Mouse (Mus musculus): Measurements from ENCODE around the gene 4931422A03Rik. TPM values are rescaled to one million over a fixed set of nuclear protein-coding genes. Genes with fewer than 3 reads are reported as not detected.
"Not testable (repeated sequence)": the region's sequence is repeated elsewhere in the genome, so short reads cannot be mapped to it uniquely, and the experiment has no call there.

The 4931422A03Rik gene
- total RNA-seq, 4 experiments from 2014 or later, result not detected

DNA sequence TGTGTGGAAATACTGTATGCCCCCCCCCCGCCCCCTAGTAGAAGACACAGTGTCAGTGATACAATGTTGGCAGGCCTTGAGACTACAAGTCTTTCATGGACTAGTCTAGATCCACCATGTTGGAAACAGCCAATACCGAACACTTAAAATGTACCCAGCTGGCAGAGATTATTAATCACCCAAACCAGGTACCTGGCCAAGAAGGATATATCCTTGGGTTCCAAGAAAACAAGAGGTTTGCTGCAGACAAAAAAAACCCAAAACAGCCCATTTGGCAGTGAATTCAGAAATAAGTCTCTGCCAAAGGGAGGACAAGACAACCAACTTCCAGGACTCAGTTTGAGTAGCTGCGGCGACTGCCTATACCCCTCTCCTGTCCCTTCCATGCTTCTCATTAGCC, 3.5 kb downstream of the 4931422A03Rik start:
- DNase-seq, result no peak

DNA sequence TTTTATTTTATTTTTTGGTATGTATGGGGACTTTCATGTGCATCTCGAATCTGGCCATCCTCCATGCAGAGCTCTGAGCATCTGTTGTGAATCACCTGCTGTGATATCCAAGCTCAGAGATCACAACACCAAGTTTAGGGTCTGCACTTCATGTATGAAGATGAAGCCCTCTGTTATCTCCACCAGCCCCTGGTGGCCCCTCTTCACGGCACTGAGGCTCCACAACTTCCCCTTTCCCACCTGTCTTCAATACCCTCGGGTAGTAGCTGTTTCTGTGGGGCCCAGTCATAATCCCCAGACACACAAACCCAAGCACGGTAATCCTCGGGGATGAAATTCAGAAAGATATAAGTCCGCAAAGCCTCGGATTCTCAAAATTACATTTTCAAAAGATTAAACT, 5.1 kb downstream of the 4931422A03Rik start:
- no peak for DNase-seq

DNA sequence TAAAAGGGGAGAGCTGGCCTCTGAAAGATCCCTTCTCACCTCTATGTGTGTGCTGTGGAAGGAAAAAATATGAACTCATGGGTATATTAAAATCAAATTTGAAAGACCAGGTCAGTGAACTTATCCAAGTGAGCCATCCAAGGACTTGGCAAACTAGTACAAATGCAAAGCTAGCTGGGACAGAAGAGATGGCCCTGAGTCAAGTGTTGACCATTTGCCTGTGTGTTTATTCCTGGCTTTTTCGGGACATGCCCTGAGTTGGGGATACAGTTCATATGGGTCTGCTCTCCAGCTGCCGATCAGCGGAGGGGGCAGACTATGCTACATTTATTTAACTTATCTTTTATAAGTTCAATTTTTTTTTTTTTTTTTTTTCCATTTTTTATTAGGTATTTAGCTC, 19.3 kb downstream of the 4931422A03Rik start:
- not testable (repeated sequence) for DNase-seq

DNA sequence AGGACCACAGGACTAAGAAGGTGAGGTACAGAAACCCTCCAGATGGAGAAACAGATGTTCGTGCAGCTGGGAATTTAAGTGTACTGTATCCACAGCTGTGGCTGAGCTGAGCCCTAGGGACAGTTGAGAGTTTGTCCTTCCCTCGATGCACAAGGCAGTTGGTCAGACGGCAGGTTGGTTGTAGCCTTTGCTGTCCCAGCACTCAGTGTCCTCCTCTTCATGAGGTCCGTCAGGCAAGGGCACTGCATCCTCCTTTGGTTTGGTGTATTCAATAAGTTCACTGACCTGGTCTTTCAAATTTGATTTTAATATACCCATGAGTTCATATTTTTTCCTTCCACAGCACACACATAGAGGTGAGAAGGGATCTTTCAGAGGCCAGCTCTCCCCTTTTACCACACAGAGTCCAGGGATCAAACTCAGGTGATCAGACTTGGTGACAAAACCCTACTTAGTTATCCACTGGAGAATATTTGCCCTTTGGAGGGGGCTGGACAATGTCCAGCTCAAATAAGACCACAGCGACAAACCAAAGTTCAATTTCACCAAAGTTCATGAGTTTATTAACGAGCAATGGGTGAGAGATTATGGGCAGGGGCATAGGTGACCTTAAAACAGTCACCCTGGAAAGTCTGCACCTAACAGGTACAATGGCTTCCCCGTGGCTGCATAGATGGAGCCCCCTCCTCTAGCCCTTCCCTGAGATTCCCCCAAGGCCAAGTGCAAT, 20.2 kb downstream of the 4931422A03Rik start:
- no peak for DNase-seq

DNA sequence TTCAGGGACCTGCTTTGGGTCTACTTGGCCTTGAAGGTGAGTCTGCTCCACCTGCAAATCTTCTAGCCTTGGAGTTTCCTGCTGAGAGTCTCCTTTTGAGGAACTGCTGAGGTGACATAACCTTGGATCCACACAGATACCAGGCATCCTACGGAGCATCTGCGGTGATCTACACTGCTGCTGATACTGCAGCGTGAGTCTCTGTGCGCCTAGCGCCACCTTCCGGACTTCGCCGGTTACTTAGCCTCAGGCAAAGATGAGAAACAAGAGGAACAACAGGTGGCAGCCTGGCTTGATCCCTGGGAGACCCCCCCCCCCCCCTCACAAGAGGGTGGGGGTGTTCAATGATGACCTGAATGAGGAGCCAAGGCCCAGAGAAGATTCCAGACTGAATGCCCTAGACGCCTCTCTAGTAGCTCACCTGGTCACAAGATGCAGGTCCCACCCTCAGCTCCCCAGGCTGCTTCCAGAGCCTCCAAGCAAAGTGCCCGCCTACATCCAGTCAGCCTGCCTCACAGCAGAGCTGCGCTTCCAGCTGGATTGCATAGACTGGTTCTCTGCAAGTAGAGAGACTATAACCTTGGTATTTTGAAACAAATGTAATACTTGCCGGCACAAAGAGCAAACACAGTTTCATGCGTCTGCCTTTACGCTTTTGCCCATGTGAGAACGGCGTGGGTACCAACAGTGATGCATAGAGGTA, 25.3 kb downstream of the 4931422A03Rik start:
- DNase-seq, result no peak

DNA sequence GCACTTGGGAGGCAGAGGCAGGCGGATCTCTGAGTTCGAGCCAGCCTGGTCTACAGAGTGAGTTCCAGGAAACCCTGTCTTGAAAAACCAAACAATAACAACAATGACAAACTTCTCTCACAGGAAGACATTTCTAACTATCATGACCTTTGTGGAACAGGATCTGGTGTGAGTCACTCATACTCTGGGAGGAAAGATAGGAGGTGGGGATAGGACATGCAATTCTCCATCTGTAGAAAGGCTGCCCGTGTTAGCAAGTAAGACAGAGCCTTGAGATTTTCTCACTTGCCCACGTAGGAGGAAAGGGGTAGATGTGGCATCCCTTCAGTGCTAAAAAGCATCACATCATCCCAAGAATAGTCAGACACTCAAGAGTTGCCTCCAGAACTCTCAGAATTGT, 26.3 kb downstream of the 4931422A03Rik start:
- DNase-seq, result no peak

DNA sequence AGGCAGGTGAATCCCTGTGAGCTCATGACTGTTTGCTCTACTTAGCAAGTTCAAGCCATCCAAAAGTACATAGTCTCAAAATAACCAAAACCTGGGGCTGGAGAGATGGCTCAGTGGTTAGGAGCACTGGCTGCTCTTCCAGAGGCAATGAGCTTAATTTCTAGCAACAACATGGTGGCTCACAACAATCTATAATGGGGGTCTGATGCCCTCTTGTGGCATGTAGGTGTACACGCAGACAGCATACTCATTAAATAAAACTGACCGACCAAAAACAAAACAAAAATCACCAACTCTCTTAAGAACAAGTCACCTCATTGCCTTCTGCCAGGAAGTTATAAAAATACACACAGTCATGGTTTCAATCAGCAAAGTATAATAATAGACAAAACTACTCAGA, 27.1 kb downstream of the 4931422A03Rik start:
- no peak for DNase-seq

DNA sequence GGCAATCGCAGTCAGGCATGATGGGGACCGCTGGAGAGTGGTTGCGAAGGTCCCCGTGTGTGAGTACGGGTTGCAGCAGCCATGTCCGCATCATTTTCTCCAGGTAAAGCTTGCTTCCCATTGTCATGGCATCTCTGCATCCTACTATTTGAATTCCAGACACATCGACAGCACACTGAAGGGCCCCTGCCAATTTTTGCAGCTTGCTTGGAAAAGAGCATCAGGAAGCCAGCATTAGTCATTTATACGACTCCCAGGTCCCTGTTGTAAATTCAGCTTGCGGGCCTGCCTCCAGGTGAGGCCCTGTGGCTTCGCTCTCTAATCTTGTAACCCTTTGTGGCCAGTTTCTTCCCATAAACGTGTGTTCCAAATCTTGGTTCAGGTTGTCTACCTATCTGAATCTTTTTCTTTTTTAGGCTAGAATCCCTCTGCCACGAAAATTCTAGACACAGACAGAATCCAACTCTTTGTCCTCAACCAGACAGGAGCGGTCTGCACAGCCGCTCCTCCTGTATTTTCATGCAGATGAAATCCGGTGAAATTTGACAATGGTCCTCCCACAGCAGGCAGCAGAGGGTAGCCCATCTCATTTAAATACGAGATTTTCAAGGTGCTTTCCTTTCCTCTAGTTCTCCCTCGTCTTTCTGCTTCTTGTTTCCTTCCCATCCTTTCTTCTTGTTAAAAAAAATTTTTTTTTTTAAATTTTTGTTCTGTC, 35.4 kb downstream of the 4931422A03Rik start:
- no peak for DNase-seq

DNA sequence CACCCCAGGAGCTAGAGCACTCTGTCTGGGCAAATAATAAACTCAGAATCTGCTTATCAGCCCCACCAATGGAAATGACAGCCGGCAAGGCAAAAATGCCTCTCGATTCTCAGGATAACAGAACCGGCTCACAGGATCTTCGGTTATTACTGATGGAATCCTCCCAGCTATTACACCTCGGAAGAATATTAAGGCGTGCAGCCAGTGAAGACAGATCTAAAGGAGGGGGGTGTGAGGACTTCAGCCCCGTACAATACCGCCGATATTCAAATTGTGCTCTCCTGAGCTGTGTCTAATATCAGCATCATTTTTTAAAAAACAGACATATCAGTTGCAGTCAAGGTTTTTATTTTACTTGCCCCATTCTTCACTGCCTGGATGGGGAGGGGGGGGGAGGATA, 36.0 kb downstream of the 4931422A03Rik start:
- DNase-seq, result no peak

DNA sequence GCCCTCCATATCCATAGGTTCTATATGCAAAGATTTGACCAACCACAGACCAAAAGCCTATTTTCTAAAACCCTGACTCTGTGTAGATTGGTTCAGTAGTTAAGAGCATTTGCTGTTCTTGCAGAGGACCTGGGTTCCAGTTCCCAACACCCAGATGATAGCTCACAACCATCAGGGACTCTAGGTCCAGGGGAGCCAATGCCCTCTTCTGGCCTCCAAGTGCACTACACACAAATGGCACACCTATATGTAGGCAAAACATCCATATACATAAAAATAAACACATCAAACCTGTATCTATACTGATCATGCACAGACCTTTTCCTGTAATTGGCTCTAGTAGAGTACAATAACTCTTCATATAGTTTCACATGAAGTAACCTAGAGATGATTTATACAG, 36.9 kb downstream of the 4931422A03Rik start:
- no peak for DNase-seq

DNA sequence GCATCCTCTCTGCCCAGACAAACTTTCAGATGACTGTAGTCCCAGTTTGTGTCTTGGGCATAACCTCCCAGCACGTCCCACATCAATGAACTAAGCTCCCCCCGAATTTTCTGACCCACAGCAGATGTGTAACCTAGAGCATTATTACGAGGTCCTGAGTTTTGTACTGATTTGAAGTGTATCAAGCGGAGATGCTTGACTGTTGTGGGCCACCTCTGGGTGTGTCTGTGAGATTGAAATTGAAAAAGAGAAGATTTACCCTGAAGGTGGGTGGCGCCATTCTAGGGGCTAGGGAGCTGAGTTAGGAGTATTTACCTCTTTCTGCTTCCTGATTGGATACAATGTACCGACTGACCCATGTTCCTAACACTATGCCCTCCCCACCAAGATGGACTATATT, 38.4 kb downstream of the 4931422A03Rik start:
- DNase-seq, result no peak

DNA sequence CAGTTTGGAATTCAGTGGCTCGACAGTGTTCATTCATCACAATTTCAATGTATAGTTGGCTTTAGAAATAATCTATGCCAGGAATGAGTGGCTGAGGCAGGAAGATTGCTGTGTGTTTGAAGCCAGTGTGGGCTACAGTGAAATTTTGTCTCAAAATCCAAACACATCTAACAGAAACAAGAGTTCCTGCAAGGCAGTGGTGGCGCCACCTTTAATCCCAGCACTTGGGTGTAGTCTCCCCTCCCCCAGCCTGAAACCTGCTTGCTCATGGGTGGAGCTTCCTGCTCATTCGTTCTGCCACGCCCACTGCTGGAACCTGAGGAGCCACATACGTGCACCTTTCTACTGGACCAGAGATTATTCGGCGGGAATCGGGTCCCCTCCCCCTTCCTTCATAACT, 40.6 kb downstream of the 4931422A03Rik start:
- DNase-seq, result not testable (repeated sequence)

DNA sequence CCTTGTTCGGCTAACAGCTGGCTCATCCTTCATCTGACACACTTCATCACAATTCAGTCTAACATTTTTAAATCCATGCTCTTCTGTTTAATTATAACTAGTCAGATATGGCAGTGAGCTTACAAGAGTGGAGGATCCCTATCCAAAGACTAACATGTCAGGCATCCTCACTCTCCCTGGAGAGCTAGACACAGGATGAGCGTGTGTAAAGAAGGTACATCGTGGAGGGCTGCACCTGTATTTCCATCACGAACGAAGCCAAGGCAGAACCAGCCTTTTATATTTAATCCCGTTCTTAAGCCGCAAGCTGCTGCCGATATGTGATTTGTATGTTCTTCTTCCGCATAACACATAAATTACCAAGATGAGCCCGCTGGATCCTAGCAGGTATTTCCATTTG, 45.0 kb downstream of the 4931422A03Rik start:
- DNase-seq, result no peak

DNA sequence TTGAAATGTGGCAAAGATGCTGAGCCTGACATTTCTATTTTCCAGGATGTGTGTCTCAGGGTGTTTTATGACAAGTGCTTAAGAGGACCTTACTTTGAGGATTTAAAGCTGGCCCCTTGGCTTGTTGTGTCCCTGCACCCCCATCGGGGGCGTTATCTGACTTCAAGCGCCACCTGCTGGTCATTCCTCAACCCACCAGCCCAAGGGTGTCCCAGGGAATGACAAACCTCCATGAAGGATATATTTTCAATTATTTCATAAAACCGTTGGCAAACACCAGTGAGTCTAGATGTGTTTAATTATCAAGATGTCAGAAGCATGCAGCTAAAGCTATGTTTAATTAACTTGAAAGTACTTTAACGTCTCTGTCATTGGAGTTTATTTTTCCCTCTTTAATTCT, 45.9 kb downstream of the 4931422A03Rik start:
- peak; percentile 43 for DNase-seq

DNA sequence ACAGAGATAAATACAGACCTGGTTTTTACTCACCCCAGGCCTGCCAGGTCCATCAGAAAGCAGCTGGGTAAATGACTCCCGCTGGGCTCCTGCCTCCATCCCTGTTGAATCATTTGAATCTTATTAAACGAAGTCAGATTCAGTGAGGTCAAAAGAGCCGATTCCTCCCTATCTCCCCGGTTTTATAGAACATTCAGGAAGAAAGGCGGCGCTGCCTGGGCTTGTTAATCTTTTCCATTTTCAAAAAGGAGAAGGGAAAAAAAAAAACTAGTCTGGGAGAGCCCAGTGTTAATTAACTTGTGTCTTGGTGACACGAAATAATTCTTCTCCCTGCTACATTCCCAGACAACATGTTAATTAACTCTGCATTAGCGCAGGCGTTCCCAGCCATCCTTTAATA, 50.4 kb downstream of the 4931422A03Rik start:
- DNase-seq, result no peak

DNA sequence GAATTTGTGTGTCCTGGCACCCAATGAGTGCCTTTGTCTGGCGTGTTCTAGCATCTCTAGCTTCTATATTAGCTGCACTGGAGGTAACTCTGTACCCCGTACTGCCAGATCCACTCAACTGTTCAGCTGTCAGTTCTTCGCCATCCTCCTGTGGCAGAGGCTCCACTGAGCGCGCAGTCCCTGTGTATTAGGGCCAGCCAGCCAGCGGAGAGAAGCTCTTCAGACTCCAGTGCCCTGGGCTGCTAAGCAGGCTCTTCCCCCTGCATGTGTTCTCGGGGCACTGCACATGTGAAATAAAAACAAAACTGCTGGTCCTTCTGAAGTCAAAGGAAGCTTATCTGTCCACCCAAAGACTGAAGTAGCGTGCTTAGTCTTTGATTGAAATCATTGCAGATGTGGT, 50.9 kb downstream of the 4931422A03Rik start:
- no peak for DNase-seq

DNA sequence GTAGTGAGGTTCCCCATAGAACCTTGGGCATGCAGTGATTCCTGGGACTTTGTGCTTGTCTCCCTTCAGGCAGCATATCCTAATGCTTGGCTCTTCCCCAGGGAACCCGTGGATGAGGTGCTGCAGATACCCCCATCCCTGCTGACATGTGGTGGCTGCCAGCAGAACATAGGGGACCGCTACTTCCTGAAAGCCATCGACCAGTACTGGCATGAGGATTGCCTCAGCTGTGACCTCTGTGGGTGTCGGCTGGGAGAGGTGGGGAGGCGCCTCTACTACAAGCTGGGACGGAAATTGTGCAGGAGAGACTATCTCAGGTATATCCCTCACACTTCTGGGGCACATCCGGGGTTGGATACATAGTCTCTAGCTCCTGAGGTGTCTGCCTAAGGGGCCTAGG, 52.3 kb downstream of the 4931422A03Rik start:
- DNase-seq, result no peak

DNA sequence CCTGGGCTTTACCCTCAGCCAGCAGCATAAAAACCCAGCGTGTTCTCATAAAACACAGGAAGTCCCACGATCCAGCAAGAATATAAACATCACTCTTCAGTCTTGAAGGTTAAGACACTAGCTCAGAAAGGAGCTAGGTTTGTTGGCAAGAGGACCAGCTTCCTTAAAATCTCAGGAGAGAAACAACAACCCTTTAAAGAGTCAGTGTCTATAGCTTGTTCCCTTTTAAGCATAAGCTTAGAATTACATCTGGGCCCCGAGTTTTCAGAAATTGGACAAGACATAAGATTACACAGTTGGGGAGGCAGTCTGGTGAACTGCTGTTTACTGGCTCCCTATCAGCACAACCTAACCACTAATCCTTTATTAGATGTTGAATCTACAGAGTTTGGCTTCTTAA, 56.3 kb downstream of the 4931422A03Rik start:
- DNase-seq, result no peak

DNA sequence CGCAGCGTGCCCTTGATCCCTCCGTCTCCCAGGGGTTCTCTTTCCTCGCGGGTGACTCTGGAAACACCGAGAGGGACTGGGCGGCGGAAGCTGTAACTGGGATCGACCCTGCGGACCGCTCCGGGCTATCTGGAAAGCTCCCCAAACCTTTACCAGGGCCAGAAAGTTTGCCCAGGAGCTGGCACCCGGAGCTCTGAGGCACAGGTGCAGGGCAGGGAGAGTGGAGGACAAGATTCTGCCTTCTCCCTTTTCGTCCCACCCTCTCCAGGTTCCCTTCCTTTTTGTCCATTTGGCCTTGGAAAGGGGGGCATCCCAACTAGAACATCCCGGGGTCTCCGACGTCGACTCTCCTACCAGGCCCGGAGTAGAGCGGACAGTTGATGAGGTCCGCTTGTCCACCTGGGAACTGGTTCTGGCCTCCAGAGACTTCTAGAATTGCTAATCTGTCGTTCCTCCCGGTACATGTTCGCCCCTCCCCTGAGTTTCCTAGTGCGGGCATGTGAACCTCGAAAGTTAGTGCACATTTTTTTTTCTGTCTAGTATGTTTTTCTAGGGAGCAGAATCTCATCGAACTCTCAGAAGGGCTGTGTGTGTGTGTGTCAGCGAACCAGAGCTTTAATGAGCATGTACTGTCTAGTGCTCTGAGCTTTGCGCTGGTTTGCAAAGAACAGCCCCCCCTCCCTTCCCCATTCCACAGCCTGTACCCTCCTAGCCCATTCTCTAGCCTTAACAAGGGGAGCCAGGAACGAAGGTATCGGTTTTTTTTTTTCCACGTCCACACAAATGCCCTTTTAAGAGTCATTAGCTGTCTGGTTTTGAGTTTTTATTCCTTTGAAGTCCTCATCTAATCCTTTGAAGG, 57.1 kb downstream of the 4931422A03Rik start:
- no peak for DNase-seq

DNA sequence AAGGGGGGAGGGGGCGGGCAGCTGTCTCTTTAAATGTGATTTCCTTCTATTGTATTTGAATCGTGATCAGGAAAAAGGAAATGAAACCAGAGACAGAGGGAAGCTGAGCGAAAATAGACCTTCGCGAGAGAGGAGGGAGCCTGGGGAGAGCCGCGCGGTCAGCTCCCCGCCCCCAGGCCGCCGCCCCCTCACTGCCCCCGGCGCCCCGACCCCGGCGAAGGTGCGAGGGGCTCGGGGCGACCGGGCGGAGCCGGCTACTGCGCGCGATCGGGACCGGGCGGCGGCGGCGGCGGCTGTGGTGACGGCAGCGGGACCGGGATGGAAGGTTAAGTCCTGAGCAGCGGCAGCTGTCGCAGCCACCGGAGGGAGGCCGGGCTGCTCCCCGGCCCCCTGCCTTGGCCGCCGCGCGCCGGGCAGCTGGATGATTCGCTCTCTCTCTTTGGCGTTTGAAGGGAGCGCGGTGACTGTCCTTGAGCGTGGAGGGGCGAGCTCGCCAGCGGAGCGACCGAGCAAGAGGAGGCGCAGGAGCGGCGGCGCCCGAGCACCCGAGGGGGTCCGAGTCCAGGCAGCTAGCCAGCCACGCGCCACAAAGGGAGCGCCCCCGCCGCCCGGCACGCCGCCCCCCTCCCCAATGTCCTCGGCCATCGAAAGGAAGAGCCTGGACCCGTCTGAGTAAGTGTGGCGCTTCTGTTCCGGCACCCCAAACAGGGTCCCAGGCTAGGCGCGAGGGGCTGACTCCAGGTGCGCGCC, 57.9 kb downstream of the 4931422A03Rik start:
- peak; percentile 42 for DNase-seq

DNA sequence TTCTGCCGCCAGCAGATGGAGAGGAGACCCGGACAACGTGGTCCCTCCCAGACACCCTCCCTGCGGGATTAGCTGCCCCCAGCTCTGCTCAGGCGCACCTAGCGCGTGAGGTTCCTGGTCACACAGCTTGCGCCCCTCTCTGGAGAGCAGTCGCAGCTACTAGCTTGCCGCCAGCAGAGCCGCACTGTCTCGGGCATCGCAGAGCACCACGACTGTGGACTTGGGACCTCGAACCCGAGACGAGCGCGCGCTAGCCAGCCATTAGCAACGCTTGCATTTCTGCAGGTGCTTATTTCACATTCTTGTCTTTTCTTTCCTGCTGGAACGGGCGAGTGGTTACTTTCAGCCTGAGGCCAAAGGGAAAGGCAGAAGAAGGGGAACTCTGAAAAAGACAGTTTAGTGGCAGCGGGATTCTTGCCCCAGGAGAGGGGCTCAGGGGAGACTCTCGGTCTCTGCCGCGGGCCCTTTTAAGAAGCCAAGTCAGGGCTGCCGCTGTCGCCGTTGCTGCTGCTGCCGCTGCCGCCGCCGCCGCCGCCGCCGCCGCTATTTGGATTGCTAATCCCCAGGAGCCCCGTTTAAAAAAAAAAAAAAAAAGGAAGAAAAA, 58.6 kb downstream of the 4931422A03Rik start:
- DNase-seq, result peak; percentile 41

All from adrenal gland, adult 8-10 months (tissue).